Mouse (Mus musculus): ENCODE results near the gene Slc5a2. TPM values are rescaled to one million over a fixed set of nuclear protein-coding genes. Genes with fewer than 3 reads are reported as not detected.

Gene Slc5a2
- 0.15 and 0.19 TPM in 2 replicates for polyA plus RNA-seq (2015; fragmentation: Nextera tagmentation; extraction: Ambion mirVana)

DNA sequence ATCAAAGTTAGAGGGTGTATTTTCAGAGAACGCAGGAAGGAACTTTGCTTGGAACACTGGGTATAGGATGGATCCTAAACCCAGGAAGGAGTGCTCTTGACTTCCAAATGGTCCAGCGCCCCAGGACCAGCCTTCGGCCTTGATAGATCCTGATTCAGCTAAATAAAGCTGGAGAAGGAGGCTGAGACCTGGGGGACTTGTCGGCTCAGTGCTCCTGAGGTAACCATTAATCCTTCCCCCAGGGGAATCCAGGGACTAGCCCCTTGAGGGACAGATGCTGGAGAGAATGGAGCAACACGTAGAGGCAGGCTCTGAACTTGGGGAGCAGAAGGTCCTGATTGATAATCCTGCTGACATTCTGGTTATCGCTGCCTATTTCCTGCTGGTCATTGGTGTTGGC, at the start of gene Slc5a2:
TSS of gene Slc5a2 (plus strand) at position 247 of the 400 bp plus-strand sequence.
- Histone ChIP-seq H3K4me2 (no peak within 1 kb of the TSS), H3K4me3 (no peak within 1 kb of the TSS), H3K36me3 (no peaks in the 10 kb centered on the region), H3K4me1 (no peaks in the 10 kb centered on the region), H3K9ac (no peak within 1 kb of the TSS), H3K9me3 (no peaks in the 10 kb centered on the region), H3K27me3 (no peaks in the 10 kb centered on the region), H3K27ac (no peak within 1 kb of the TSS)
- ATAC-seq (ENCODE audit: borderline replicate concordance, extremely low read depth, low FRiP score, low TSS enrichment), result no peak
- WGBS, result 76% methylated on average over 6 of the region's 6 CpGs

DNA sequence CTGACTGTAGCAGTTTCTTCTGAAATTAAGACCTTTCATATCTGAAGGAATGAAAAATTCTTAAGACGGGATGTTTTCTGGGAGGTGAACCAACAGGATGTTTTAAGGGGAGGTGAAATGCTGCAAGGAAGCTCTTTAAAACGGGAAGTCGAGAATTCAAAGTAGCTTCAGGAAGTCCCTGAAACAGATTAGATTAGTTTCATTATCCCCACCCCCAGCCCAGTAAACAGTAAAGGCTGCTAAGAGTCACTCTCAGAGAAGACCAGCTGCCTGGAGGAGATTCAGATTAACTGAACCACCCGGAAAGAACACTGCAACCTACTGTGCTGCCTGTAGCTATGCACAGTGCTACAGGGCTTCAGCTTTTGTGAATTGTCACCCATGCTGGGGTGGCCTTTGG, 45.5 kb upstream of the Slc5a2 start:
- Histone ChIP-seq H3K4me1 (no peaks in the 10 kb centered on the region), H3K27ac (no peak overlapping the region), H3K36me3 (no peaks in the 10 kb centered on the region), H3K9ac (no peak overlapping the region), H3K4me3 (no peak overlapping the region), H3K9me3 (no peaks in the 10 kb centered on the region), H3K4me2 (no peak overlapping the region), H3K27me3 (no peaks in the 10 kb centered on the region)
- WGBS, result 67% methylated on average over 4 of the region's 4 CpGs
- ATAC-seq (ENCODE audit: borderline replicate concordance, extremely low read depth, low FRiP score, low TSS enrichment), result no peak

DNA sequence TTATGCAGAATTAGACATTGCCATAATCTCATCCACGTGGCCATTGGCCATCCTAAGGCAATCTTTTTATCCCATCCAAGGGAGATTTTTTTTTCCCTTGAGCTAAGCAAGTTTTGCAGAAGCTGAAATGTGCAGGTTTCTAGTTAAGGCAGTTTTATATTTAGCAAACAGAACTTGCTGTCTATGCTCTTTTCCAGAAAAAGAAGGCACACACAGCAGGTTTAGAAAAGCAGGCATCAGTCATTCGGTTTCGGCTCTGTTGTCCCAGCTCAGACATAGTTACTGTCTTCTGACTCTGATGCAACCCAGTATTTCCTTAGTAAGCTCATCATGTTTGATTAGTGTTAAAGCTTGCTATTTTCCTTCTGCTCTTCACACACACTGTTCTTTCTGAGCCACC, 44.5 kb upstream of the Slc5a2 start:
- no peak overlapping the region for H3K27ac ChIP-seq
- H3K9me3 ChIP-seq, result no peaks in the 10 kb centered on the region
- no peaks in the 10 kb centered on the region for H3K4me1 ChIP-seq
- H3K4me3 ChIP-seq, result no peak overlapping the region
- H3K4me2 ChIP-seq, result no peak overlapping the region
- 88% methylated on average over 3 of the region's 3 CpGs for WGBS
- H3K27me3 ChIP-seq, result no peaks in the 10 kb centered on the region
- H3K36me3 ChIP-seq, result no peaks in the 10 kb centered on the region
- H3K9ac ChIP-seq, result no peak overlapping the region
- ATAC-seq (ENCODE audit: borderline replicate concordance, extremely low read depth, low FRiP score, low TSS enrichment), result no peak

DNA sequence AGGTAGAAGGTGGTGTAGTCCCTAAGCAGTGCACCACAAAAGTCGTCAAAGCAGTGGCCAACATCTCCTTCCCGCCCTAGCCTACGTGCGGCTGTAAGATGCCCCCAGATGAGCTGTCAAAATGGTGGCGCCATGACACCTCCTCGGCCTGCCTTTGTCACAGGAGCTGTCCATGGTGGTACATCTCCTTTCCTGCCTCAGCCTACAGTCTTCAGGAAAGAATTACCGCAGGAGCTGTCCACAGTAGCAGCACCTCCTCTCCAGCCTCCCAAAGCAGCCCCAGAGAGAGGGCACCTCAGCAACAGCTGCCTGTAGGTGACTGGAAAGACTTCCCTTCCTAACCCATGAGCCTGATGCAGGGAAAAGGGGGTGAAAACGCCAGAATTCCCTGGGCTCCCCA, 33.7 kb upstream of the Slc5a2 start:
- no peak overlapping the region for H3K9ac ChIP-seq
- H3K27me3 ChIP-seq, result peaks cover 7% of the 10 kb centered on the region; the same call in 1 of the 2 replicates
- H3K4me3 ChIP-seq, result no peak overlapping the region
- 26% methylated on average over 8 of the region's 8 CpGs for WGBS
- ATAC-seq (ENCODE audit: borderline replicate concordance, extremely low read depth, low FRiP score, low TSS enrichment), result no peak
- no peaks in the 10 kb centered on the region for H3K9me3 ChIP-seq
- 0 out of 2 replicates have a peak, but pooled peaks cover 3% of the 10 kb centered on the region for H3K36me3 ChIP-seq
- no peak overlapping the region for H3K27ac ChIP-seq
- H3K4me1 ChIP-seq, result peaks cover 4% of the 10 kb centered on the region
- no peak overlapping the region for H3K4me2 ChIP-seq

DNA sequence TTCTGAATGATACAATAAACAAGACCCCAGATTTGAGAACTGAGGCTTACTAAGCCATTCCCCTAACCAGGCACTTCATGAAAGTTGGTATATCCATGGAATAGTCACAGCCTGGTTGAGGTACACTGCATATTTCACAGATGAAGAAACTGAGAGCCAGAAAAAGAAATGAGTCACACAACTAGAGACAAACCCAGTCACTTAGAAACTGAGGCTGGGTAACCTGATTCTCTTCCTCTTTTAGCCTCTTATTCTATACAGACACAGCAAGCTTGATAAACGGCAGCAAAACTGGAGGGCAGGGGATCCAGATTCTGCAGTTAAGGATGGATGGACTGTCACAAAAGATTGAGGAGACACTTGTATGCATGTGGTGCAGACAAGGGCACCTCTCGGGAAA, 30.7 kb upstream of the Slc5a2 start:
- Histone ChIP-seq H3K27ac (no peak overlapping the region), H3K4me3 (no peak overlapping the region), H3K36me3 (peaks cover 4% of the 10 kb centered on the region; the same call in 1 of the 2 replicates), H3K9ac (no peak overlapping the region), H3K4me1 (peaks cover 14% of the 10 kb centered on the region), H3K27me3 (peaks cover 7% of the 10 kb centered on the region; the same call in 1 of the 2 replicates), H3K4me2 (no peak overlapping the region), H3K9me3 (no peaks in the 10 kb centered on the region)
- WGBS, result 70% methylated on average over 2 of the region's 2 CpGs
- ATAC-seq (ENCODE audit: borderline replicate concordance, extremely low read depth, low FRiP score, low TSS enrichment), result no peak

DNA sequence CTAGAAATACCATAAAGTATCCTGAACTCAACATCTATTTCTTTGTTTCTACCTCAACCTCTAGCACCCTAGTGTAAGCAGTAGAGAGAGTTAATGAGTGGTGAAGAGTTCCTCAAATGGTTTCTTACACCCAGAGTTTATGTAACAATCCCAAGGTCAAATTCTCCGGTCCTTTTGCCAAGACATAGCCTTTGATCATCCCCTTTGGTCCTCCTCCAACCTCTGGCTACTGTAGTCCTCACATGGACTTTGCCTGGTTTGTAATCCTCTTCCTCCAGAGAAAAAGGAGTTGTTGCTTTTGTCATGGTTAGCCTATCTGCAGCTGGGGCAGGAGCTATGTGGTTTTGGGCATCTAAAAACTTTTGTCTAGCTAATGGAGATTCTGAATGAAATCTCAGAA, 30.0 kb upstream of the Slc5a2 start:
- Histone ChIP-seq H3K27me3 (peaks cover 4% of the 10 kb centered on the region; the same call in 1 of the 2 replicates), H3K4me2 (no peak overlapping the region)

DNA sequence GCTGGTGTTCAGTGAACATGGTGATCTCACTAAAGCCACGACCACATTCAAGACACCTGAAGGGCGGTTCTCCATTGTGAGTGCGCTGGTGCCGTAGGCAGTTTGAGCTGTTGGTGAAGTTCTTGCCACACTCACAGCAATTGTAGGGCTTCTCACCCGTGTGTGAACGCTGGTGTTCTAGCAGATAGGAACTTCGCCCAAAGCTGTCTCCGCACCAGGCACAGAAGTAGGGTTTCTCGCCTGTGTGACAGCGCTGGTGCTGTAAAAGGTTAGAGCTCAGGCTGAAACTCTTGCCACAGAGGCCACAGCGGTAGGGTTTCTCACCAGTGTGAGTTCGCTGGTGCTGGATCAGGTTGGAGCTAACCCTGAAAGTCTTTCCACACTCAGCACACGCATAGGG, 29.0 kb upstream of the Slc5a2 start:
- H3K4me3 ChIP-seq, result peak overlapping the region; percentile 67; the same call in 1 of the 2 replicates
- peak overlapping the region; percentile 98; the same call in 1 of the 2 replicates for H3K27ac ChIP-seq
- no peak overlapping the region for H3K9ac ChIP-seq

More for the DNA sequence above, 30.0 kb upstream of the Slc5a2 start:
- 62% methylated on average over 1 of the region's 1 CpGs for WGBS
- H3K9me3 ChIP-seq, result no peaks in the 10 kb centered on the region
- no peak overlapping the region for H3K4me3 ChIP-seq
- H3K36me3 ChIP-seq, result peaks cover 10% of the 10 kb centered on the region
- H3K4me1 ChIP-seq, result peaks cover 20% of the 10 kb centered on the region
- H3K27ac ChIP-seq, result no peak overlapping the region
- no peak for ATAC-seq (ENCODE audit: borderline replicate concordance, extremely low read depth, low FRiP score, low TSS enrichment)
- H3K9ac ChIP-seq, result no peak overlapping the region

DNA sequence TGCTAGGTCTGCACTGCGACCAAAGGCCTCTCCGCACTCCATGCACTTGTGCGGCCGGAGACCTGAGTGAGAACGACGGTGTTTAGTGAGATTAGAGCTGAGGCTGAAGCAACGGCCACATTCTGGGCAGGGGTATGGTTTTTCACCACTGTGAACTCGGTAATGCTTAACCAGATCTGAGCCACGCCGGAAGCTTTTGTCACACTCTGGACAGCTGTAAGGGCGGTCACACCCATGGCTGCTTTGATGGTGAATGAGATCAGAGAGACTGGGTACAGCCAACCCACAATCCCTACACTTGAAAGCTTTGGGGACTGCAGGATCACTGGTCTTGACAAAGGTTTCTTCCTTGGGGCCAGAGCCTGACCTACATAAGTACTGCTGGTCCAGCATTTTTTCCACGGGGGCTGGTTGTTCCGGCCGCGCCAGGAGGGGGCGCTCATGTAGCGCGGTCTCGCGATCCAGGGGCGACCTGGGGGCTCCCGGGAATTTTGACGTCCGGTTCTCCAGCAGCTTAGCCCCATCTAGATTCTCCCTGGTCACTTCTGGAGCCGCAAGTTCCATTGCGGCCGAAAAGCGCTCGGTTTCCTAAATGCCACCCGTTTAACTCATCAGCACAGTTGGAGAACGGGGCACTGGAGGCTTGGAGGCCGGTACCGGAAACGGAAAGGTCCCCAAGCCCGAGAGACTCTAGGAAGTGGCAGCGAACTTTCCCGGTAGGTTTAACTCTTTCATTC, 28.4 kb upstream of the Slc5a2 start, which contains the start of gene Armc5:
TSS of gene Armc5 (plus strand) at position 487 of the 737 bp plus-strand sequence.
- Histone ChIP-seq H3K4me1 (peaks cover 21% of the 10 kb centered on the region), H3K27ac (peak within 1 kb of the TSS; percentile 98), H3K4me2 (peak within 1 kb of the TSS; percentile 74), H3K27me3 (no peaks in the 10 kb centered on the region), H3K36me3 (peaks cover 25% of the 10 kb centered on the region), H3K9ac (peak within 1 kb of the TSS; percentile 79), H3K4me3 (peak within 1 kb of the TSS; percentile 67), H3K9me3 (no peaks in the 10 kb centered on the region)
- ATAC-seq (ENCODE audit: borderline replicate concordance, extremely low read depth, low FRiP score, low TSS enrichment), result peak; percentile 15; the same call in 1 of the 2 replicates
- 23% methylated on average over 37 of the region's 37 CpGs for WGBS

More for the DNA sequence above, 29.0 kb upstream of the Slc5a2 start:
- 93% methylated on average over 13 of the region's 13 CpGs for WGBS
- peaks cover 19% of the 10 kb centered on the region for H3K36me3 ChIP-seq
- H3K4me1 ChIP-seq, result peaks cover 21% of the 10 kb centered on the region
- ATAC-seq (ENCODE audit: borderline replicate concordance, extremely low read depth, low FRiP score, low TSS enrichment), result no peak
- no peaks in the 10 kb centered on the region for H3K9me3 ChIP-seq
- H3K4me2 ChIP-seq, result peak overlapping the region; percentile 74
- no peaks in the 10 kb centered on the region for H3K27me3 ChIP-seq

DNA sequence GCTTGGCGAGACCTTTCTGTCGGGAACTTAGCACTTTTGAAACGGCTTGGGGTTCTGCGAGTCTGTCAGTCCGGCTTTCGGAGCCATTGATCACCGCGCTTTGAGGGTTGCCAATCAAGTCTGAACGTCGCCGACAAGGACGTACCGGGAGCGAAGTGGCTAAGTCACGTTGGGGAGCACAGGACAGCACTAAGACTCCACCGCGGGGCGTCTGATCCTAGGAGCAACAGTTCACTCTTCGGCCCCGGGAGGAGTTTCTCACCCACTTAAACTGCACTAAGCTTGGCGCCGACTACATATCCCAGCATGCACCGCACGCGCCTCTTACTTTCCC, 27.9 kb upstream of the Slc5a2 start:
- no peaks in the 10 kb centered on the region for H3K27me3 ChIP-seq
- peak overlapping the region; percentile 74 for H3K4me2 ChIP-seq
- peaks cover 30% of the 10 kb centered on the region for H3K36me3 ChIP-seq
- no peak for ATAC-seq (ENCODE audit: borderline replicate concordance, extremely low read depth, low FRiP score, low TSS enrichment)
- H3K4me3 ChIP-seq, result peak overlapping the region; percentile 67
- H3K4me1 ChIP-seq, result peaks cover 21% of the 10 kb centered on the region
- WGBS, result under 1% methylated on average over 25 of the region's 25 CpGs
- peak overlapping the region; percentile 98 for H3K27ac ChIP-seq
- H3K9ac ChIP-seq, result peak overlapping the region; percentile 79
- H3K9me3 ChIP-seq, result no peaks in the 10 kb centered on the region

DNA sequence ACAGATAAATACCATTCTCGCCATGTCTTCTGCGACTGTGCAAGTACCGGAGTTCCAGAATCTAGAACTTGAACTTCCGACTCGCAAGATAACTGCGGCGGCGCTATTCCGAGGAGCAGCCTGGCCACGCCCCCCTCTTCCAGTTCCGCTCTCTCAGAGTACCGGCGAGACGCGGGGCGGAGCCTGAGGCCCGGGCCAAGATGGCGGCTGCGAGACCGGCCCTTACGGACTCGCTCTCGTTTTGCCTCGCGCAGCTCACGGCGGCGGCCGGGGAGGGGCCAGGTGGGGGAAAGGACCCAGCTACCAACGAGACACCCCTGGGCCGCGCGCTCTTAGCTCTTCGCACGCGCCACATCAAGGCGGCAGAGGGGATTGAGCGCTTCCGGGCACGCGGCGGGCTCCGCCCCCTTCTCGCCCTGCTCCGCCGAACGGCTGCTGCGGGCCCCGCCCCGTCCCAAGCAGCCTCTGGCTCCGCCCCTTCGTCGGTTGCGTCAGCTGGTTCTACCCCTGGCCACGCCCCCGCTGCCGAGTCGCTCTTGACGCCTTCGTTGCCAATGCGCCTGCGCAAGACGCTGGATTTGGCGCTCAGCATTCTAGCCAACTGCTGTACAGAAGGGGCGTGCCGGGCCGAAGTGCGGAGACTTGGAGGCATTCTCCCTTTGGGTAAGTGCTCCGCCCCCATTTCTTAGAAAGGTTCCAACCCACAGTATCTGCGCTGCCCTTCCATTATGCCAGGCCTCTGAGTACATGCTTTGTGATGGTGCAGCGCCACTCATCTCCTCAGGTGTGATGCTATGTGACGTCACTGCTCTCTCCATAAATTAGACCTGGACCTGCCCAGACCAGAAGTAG, 27.3 kb upstream of the Slc5a2 start, which contains the start of gene 9130023H24Rik:
TSS of gene 9130023H24Rik (minus strand) at position 105 of the 852 bp plus-strand sequence.
- peaks cover 21% of the 10 kb centered on the region for H3K4me1 ChIP-seq
- peak within 1 kb of the TSS; percentile 67 for H3K4me3 ChIP-seq

DNA sequence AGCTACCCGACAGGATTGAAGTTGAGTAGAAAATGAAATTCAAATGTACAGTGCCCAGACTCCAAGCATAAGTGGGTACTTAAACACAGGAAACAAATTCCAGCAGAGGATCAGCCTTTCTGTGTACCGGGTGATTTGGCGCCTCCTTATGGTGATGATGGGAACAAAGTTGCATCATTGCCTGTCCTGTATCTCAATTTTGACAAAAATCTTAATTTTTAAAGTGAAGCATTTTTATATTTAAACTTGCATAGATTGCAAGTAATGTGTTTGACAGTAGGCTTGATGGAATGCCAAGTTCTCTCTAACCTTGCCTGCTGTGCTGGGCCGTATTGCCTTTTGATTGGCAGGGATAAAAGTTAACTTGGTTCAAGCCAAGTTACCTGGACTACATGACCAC, 26.5 kb upstream of the Slc5a2 start:
- Histone ChIP-seq H3K36me3 (peaks cover 38% of the 10 kb centered on the region), H3K9ac (no peak overlapping the region; the same call in 1 of the 2 replicates), H3K27me3 (no peaks in the 10 kb centered on the region), H3K4me1 (peaks cover 21% of the 10 kb centered on the region), H3K27ac (peak overlapping the region; percentile 98), H3K4me2 (peak overlapping the region; percentile 74), H3K9me3 (no peaks in the 10 kb centered on the region), H3K4me3 (peak overlapping the region; percentile 67)
- ATAC-seq (ENCODE audit: borderline replicate concordance, extremely low read depth, low FRiP score, low TSS enrichment), result no peak
- 17% methylated on average over 4 of the region's 4 CpGs for WGBS

More for the DNA sequence above, 27.3 kb upstream of the Slc5a2 start, which contains the start of gene 9130023H24Rik:
- peak within 1 kb of the TSS; percentile 74 for H3K4me2 ChIP-seq
- H3K36me3 ChIP-seq, result peaks cover 36% of the 10 kb centered on the region
- peak within 1 kb of the TSS; percentile 98 for H3K27ac ChIP-seq
- peak; percentile 92 for ATAC-seq (ENCODE audit: borderline replicate concordance, extremely low read depth, low FRiP score, low TSS enrichment)
- H3K27me3 ChIP-seq, result no peaks in the 10 kb centered on the region
- WGBS, result under 1% methylated on average over 68 of the region's 72 CpGs
- H3K9ac ChIP-seq, result peak within 1 kb of the TSS; percentile 79
- no peaks in the 10 kb centered on the region for H3K9me3 ChIP-seq
